Mouse (Mus musculus): Measurements from ENCODE around the gene Ntng2. TPM values are rescaled to one million over a fixed set of nuclear protein-coding genes. Genes with fewer than 3 reads are reported as not detected.

Gene Ntng2
- total RNA-seq, 2 experiments from 2014 or later = 33.4 to 40.0 TPM

GRCm38 (mm10) chr2:29191216-29192215, 61.3 kb downstream of the Ntng2 start:
- no peak for DNase-seq

- DNase-seq = no peak
Observed at GRCm38 (mm10) chr2:29190392-29190791, 62.4 kb downstream of the Ntng2 start.

DNA sequence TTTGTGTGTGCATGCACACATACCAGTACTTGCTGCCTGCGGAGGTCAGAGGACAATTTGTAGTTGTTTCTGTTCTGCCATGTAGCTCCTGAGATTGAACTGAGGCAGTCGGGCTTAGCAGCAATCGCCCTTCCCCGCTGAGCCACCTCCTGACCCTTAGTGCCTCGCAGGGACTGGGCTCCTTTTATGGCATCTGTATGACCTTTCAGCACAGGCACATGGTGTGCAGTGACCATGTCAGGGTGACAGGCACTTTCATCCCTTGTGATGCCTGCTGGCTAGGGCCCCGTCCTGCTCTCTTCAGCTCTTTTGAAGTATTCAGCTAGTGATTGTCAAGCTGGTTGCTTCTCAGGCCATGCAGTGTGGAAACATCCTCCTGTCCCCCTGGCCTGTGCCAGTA, 66.6 kb downstream of the Ntng2 start:
- no peak for DNase-seq

GRCm38 (mm10) chr2:29183266-29183924, 69.4 kb downstream of the Ntng2 start:
- no peak for DNase-seq

DNA sequence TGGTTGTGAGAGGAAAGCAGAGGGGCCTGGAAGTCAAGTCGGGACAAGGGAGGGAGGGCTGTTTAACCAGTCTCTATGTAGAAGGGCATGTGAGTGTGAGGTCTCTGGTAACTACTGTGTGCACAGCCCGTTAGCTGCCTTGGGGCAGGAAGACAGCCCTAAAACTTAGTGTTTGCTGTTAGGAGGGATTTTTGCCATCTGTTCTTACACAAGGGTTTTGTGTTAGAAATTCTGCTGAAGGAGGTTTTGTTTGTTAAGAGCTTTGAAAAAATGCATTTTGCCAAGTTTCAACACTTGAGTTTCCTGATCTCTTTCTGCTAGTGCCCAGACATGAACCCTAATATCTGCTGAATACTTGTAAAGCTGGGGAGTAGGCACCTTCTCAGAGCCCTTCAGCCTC, 71.7 kb downstream of the Ntng2 start:
- no peak for DNase-seq

DNA sequence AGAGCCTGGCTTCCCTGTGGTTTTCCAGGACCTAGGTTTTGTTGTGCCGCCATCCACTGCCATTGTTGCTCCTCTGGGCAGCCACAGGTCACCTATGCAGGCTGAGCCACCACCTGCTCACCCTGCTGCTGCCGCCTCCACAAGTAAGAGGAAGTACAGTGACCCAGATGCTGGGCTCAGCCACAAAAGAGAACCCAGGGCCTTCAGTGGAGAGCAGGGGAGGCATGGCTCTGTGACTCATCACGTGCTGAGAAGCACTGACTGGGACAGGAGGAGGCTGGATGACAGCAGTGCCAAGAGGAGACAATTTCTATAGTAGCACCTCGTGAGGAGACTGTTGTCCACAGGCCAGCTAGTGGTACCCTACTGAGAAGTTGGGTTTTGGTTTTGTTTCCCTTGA, 73.0 kb downstream of the Ntng2 start:
- no peak for DNase-seq

- no peak for DNase-seq
Observed at GRCm38 (mm10) chr2:29174887-29175286, 77.9 kb downstream of the Ntng2 start.

DNA sequence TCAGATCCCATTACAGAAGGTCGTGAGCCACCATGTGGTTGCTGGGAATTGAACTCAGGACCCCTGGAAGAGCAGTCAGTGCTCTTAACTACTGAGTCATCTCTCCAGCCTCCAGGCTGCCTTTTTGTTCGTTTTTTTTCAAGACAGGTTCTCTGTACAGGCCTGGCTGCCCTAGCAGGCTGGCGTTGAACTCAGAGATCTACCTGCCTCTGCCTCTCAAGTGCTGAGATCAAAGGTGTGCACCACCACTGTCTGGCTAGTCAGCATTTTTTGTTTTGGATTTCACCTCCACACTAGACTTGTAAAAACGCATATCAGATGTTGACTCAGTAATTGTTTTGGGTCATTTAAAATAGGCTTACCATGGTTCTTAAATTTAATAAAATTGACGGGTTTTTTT, 84.7 kb downstream of the Ntng2 start:
- no peak for DNase-seq

- DNase-seq = no peak
Observed at GRCm38 (mm10) chr2:29151941-29152340, 100.9 kb downstream of the Ntng2 start.

Other genes with a start within 250 kb of the Ntng2 start
- not detected for gene Cfap77, start 197.9 kb downstream of the Ntng2 start, total RNA-seq (2021)
- 1 to 10 TPM; 4.0 to 4.5 TPM for gene Ttf1, start 192.7 kb downstream of the Ntng2 start, total RNA-seq (2021)
- 10 to 100 TPM; 23.2 to 26.9 TPM for gene Setx, start 128.8 kb downstream of the Ntng2 start, total RNA-seq (2021)
- 10 to 100 TPM; 12.0 to 12.1 TPM for gene Med27, start 93.8 kb upstream of the Ntng2 start, total RNA-seq (2021)